Mouse (Mus musculus) C2C12 (cell line): ENCODE results near the gene Cdk14. TPM values are rescaled to one million over a fixed set of nuclear protein-coding genes. Genes with fewer than 3 reads are reported as not detected.

Experiments used
- H3K27me3 ChIP-seq: one replicate; pipeline ENCODE4 v1.6.1; 2011; ENCODE audit not compliant: control insufficient read depth, insufficient read depth, insufficient read length
- H3K36me3 ChIP-seq: one replicate; pipeline ENCODE4 v1.6.1; 2011; ENCODE audit not compliant: control insufficient read depth, insufficient read depth
- H3K4me3 ChIP-seq: one replicate; pipeline ENCODE4 v1.5.1; 2011; ENCODE audit warnings: mild to moderate bottlenecking, control low read depth; ENCODE audit not compliant: poor library complexity, insufficient read depth, severe bottlenecking
- H3K79me2 ChIP-seq: one replicate; pipeline ENCODE4 v1.6.1; 2011; ENCODE audit not compliant: control insufficient read depth, insufficient read depth
- H3K79me3 ChIP-seq: one replicate; pipeline ENCODE4 v1.6.1; 2011; ENCODE audit warnings: low read depth, control low read depth
- H3ac ChIP-seq: one replicate; pipeline ENCODE3; 2011; ENCODE audit warnings: low read depth; ENCODE audit not compliant: control insufficient read depth, insufficient read length
- CEBPB ChIP-seq: IDR thresholded peaks from one replicate; pipeline ENCODE4 v1.6.1; 2011; ENCODE audit warnings: low read depth, mild to moderate bottlenecking, control low read depth, moderate library complexity
- CTCF ChIP-seq: IDR thresholded peaks from one replicate; pipeline ENCODE4 v1.5.1; 2011; ENCODE audit not compliant: control insufficient read depth, insufficient read depth, insufficient read length
- FOSL1 ChIP-seq: IDR thresholded peaks from one replicate; pipeline ENCODE4 v1.8.0; 2011; ENCODE audit warnings: mild to moderate bottlenecking, low read length; ENCODE audit not compliant: poor library complexity, insufficient read depth, severe bottlenecking
- MAX ChIP-seq: IDR thresholded peaks from one replicate; pipeline ENCODE4 v1.6.1; 2011; ENCODE audit warnings: mild to moderate bottlenecking, control low read depth
- MYOD1 ChIP-seq: IDR thresholded peaks from one replicate; pipeline ENCODE4 v1.6.1; 2011; ENCODE audit warnings: low read depth; ENCODE audit not compliant: control insufficient read depth, insufficient read length
- MYOG ChIP-seq: IDR thresholded peaks from one replicate; pipeline ENCODE4 v1.6.1; 2011; ENCODE audit not compliant: control insufficient read depth, insufficient read length; ENCODE audit errors: extremely low read depth
- USF1 ChIP-seq: IDR thresholded peaks from one replicate; pipeline ENCODE4 v1.6.1; 2011; ENCODE audit warnings: low read depth, mild to moderate bottlenecking, control low read depth, moderate library complexity
- polyA plus RNA-seq: library from polyadenylated mRNA; unstranded; fragments of >200 nt; fragmentation: generic; extraction: Trizol; gene quantifications from one replicate; pipeline ENCODE4 v1.2.1, GENCODE M21; 2012; ENCODE audit warnings: missing spikeins

The Cdk14 gene
- polyA plus RNA-seq, 1 experiment = 15.9 TPM

DNA sequence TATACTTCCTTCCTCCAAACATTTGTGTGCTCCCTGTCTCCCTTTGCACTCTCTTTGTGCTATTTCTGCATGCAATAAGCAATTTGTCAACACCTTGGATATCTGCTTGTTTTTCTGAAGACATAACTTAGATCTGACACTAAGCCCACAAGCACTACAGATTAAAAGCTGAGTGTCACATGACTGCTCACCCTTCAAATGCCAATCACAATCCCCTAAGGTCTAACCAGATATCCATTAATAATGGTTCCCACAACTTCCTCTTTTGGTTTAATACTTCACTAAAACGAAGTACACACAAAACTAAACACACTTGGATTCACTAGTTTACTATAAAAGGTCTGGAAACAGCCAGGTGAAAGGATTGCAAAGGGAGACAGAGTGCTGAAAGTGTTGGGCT lies 348.6 kb downstream of the Cdk14 start:
- Histone ChIP-seq H3K79me3 (no peaks in the 10 kb centered on the region), H3K79me2 (no peaks in the 10 kb centered on the region), H3K27me3 (no peaks in the 10 kb centered on the region), H3ac (no peak overlapping the region), H3K4me3 (no peak overlapping the region), H3K36me3 (no peaks in the 10 kb centered on the region)
- no peak for TF ChIP-seq MYOD1
- TF ChIP-seq CTCF = no peak
- TF ChIP-seq CEBPB = no peak
- TF ChIP-seq USF1 = no peak
- no peak for TF ChIP-seq FOSL1
- no peak for TF ChIP-seq MYOG
- TF ChIP-seq MAX = no peak

DNA sequence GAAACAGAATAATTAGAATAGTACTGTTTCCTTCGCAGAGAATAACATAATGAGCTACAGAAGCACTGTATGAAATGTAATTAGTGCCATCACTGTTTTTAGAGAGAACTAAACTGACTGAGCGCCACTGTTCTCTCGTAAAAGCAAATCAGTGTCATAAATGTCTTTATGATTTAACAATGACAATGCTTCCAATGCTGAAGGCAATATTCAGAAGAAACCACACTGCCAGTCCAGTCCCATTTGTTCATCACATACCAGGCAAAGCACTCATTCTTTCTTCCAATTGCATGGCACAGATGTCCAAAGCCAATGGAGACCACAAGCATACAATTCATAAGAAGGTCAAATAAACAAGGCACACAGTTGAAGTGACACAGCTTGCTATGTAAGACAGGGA lies 355.4 kb downstream of the Cdk14 start:
- TF ChIP-seq FOSL1 = no peak
- TF ChIP-seq MYOD1 = no peak
- no peak for TF ChIP-seq MYOG
- TF ChIP-seq CEBPB = no peak
- TF ChIP-seq CTCF = no peak
- TF ChIP-seq MAX = no peak
- no peak for TF ChIP-seq USF1
- Histone ChIP-seq H3K27me3 (no peaks in the 10 kb centered on the region), H3K36me3 (no peaks in the 10 kb centered on the region), H3K79me3 (no peaks in the 10 kb centered on the region), H3K79me2 (no peaks in the 10 kb centered on the region), H3K4me3 (no peak overlapping the region), H3ac (no peak overlapping the region)

DNA sequence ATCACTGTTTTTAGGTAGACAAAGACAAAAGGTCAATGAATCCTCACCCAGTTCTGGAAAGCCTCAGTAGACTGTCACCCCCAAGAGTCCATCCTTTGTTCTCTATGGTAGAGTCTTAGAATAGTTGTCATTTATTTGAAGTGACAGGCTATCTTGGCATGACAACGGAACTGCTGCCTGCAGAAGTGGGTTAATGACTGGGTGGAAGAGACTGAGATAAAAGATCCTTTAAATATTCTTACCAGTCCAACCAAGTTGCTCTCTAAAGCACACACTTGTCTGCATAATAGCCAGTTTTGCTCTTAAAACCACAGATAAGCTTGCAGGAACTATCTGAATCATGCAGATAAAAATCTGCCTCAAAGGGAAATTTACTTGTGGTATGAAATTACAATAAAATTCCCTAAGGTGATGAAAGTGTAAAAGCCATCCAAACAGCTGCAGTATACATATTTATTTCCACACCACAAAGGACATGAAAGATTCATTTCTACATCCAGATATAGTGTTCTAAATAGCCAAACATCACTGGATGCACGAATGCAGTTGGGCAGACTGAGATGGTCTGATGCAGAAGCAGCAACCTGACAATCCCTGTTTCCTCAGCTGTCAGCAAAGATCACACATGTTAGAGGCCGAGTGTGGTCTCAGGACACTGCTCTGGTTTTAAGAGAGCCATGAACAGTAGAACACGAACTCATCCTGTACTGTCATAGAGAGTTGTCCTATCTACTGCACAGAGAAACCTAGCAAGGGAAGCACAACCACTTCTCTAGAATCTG lies 363.8 kb downstream of the Cdk14 start:
- H3K27me3 ChIP-seq = no peaks in the 10 kb centered on the region
- H3K4me3 ChIP-seq = no peak overlapping the region
- H3K79me3 ChIP-seq = peaks cover 2% of the 10 kb centered on the region
- H3ac ChIP-seq = no peak overlapping the region
- TF ChIP-seq CTCF (no peak), USF1 (no peak), MYOD1 (peak; percentile 98), CEBPB (no peak), MAX (no peak), MYOG (no peak), FOSL1 (no peak)
- no peaks in the 10 kb centered on the region for H3K79me2 ChIP-seq
- H3K36me3 ChIP-seq = peaks cover 6% of the 10 kb centered on the region

DNA sequence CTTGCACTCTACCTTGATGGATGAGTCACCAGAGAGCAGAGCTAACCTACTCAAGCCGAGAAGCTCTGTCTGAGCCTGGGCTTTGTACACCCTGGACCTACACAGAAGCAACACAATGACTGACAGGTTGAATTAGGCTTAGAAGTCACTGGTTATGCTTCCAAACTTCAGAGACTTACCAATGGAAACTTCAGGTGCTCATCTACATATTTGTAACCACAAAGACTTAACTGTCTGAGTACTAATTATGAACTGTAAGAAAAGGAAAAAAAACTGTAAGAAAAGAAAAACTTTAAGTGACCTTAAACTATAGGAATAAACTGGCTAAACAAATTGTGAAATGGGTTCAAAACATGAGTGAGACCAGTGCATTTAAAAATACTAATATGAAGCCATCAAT lies 364.6 kb downstream of the Cdk14 start:
- no peak overlapping the region for H3ac ChIP-seq
- H3K36me3 ChIP-seq = peaks cover 6% of the 10 kb centered on the region
- no peaks in the 10 kb centered on the region for H3K79me2 ChIP-seq
- peaks cover 2% of the 10 kb centered on the region for H3K79me3 ChIP-seq
- TF ChIP-seq MAX (no peak), CEBPB (no peak), CTCF (no peak), FOSL1 (no peak), USF1 (no peak), MYOG (no peak), MYOD1 (no peak)
- no peak overlapping the region for H3K4me3 ChIP-seq
- H3K27me3 ChIP-seq = no peaks in the 10 kb centered on the region

DNA sequence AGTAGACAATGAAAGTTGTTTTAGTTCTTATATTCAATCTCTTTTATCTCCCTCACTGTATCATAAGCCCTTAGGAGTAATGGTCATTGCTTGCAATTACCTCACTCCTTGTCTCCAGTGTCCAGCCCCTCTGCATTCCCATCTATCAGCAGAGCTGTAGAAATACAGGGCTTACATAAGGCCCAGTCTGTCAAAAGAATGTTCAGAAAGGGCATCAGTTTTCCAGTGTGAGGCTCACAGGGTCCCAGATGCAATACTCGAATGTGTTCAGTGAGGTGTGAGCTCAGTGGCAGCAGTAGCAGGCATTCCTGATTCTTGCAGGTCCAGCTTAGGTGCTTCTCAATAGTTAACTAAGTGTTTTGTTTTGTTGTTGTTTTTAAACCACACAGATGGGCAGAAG lies 365.8 kb downstream of the Cdk14 start:
- peaks cover 2% of the 10 kb centered on the region for H3K79me3 ChIP-seq
- no peaks in the 10 kb centered on the region for H3K27me3 ChIP-seq
- no peak overlapping the region for H3ac ChIP-seq
- H3K4me3 ChIP-seq = no peak overlapping the region
- H3K36me3 ChIP-seq = peaks cover 6% of the 10 kb centered on the region
- no peaks in the 10 kb centered on the region for H3K79me2 ChIP-seq
- TF ChIP-seq MYOG (no peak), CEBPB (no peak), FOSL1 (no peak), MYOD1 (no peak), MAX (no peak), CTCF (no peak), USF1 (no peak)
